Mouse (Mus musculus) ES-Bruce4 (cell line): Measurements from ENCODE around the gene Ptpn20.

Source experiments
- CTCF ChIP-seq: IDR thresholded peaks from one replicate; pipeline ENCODE4 v1.8.1; 2011; ENCODE audit warnings: low read depth, low read length
- POLR2A ChIP-seq: IDR thresholded peaks from one replicate; pipeline ENCODE4 v1.8.1; 2011; ENCODE audit warnings: low read length; ENCODE audit not compliant: insufficient read depth

GRCm38 (mm10) chr14:33634354-33634753 is 45.3 kb downstream of the Ptpn20 start:
- TF ChIP-seq CTCF: no peak
- TF ChIP-seq POLR2A: no peak
